Mouse (Mus musculus): ENCODE measurements at regions not wholly inside any gene's neighbourhood (a gene's known extent, or its start where the extent isn't known, plus 50 kb on each side); places are given as distances from the start of the nearest gene placed in this dataset.

DNA sequence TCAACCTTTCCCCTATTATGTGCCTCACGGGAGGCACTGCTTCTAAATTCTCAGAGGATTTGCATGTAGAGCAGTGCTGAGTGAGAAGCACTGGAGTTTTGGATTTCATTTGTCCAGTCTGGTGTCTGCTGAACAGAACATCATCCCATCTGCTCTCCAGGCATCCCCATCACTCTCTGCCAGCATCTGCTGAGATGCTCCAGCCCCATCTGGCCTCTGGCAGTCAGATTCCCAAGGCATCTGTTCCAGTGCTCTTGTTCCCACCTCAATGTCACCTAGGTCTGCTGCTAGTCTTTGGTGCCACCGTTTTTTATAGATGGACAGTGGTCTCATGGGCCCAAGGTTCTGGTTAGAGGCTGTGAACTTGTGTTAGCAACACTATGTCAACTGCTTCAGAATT lies 63.9 kb upstream of the Iqcj start:
- TF ChIP-seq CTCF (IDR thresholded peaks at IDR 0.05; ENCODE audit: borderline replicate concordance, insufficient read depth, low read depth, low read length) (no peak), POLR2A (IDR thresholded peaks at IDR 0.05; ENCODE audit: borderline replicate concordance, insufficient read depth, low read length) (no peak)

Data from cerebellum, adult 2 months (tissue).